Mouse (Mus musculus) G1E (cell line): ENCODE results near the gene Psd.

Source experiments
- CTCF ChIP-seq: IDR thresholded peaks from 2 replicates; pipeline ENCODE4 v1.5.1; 2012; ENCODE audit warnings: low read depth, low read length, inconsistent platforms, mixed read lengths
- GATA1 ChIP-seq: IDR thresholded peaks from 2 replicates; pipeline ENCODE4 v1.6.1; 2012; ENCODE audit warnings: borderline replicate concordance, low read length, inconsistent platforms, mixed read lengths
- GATA2 ChIP-seq: IDR thresholded peaks from 2 replicates; pipeline ENCODE4 v1.6.1; 2012; ENCODE audit warnings: low read depth, low read length, inconsistent platforms, borderline replicate concordance
- POLR2AphosphoS5 ChIP-seq: IDR thresholded peaks from 2 replicates; pipeline ENCODE4 v1.6.1; 2012; ENCODE audit warnings: low read depth, low read length, inconsistent platforms; ENCODE audit not compliant: insufficient replicate concordance
- TAL1 ChIP-seq: conservative IDR thresholded peaks from 2 replicates; pipeline ENCODE4 v1.6.1; 2012; ENCODE audit warnings: low read depth, low read length, inconsistent platforms, mixed read lengths

GRCm38 (mm10) chr19:46350168-46350932 lies 23.4 kb upstream of the Psd start, which contains the start of gene 2310034G01Rik:
- TF ChIP-seq CTCF (no peak), GATA1 (no peak), TAL1 (no peak), POLR2AphosphoS5 (no peak), GATA2 (no peak)
